Mouse (Mus musculus) lung, adult 2 months (tissue): ENCODE measurements around the gene Gm6096.

Experiments
- CTCF ChIP-seq: fragments of 200-500 bp; IDR thresholded peaks from 2 replicates; pipeline ENCODE4 v1.5.1; 2011; ENCODE audit warnings: mild to moderate bottlenecking, low read length, control low read depth; ENCODE audit not compliant: insufficient read depth
- POLR2A ChIP-seq: fragments of 200-500 bp; IDR thresholded peaks from 2 replicates; pipeline ENCODE4 v1.6.1; 2011; ENCODE audit warnings: low read depth, mild to moderate bottlenecking, control low read depth, low read length, borderline replicate concordance; ENCODE audit errors: extremely low read depth

GRCm38 (mm10) chr7:34255916-34256315, 5.1 kb downstream of the Gm6096 start:
- TF ChIP-seq CTCF = no peak
- TF ChIP-seq POLR2A = no peak
